Mouse (Mus musculus) E14TG2a.4 (cell line): ENCODE measurements around the gene Abhd16a.

Source experiments
- CTCF ChIP-seq: conservative IDR thresholded peaks from 2 replicates; pipeline ENCODE4 v1.5.1; 2014; ENCODE audit warnings: low read length
- POU5F1 ChIP-seq: IDR thresholded peaks from 2 replicates; pipeline ENCODE4 v1.6.1; 2014; ENCODE audit warnings: low read length, borderline replicate concordance

DNA sequence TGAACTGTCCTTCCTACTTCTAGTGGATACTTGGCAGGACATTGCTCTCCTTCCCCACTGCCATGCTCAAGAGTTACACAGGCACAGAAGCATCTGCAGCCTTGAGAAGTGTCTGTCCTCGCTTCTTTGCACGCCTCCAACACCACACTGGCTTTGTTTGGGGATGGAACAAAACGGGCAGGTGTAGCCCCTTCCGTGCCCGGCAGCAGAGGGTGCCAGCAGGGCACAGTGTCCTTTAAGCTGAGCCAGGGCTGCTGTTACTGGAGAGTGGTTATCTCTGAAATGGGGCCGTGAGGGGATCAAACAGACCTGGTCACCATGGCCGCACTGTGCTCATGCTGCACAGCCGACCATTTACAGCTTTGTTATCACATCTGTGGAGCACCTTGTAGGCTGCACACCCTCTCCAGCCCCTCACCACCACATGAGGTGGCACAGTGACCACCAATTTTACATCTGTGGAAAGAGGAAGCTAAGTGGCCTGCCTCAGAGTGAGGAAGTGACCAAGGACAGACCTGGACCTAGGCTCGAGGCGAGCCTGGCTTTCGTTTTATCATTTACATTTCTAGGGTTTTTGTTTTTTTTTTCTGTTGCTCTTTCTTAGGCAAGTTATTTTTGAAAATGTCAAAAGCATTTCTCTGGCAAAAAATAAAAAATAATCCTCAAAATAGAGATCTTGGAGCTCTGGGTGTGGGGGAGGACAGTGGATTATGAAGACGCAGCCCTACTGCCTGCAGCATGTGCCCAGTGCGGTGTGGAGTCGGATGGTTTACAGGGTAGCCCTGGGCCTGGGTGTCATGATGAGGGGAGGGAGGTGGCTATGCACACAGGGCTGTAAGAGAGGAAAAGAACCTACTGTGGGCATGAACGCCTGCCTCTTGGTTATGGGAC is 5.7 kb downstream of the Abhd16a start:
- TF ChIP-seq CTCF (no peak), POU5F1 (no peak)
